Mouse (Mus musculus) liver, postnatal 0 days (tissue): ENCODE measurements around the gene B3gnt9.

Experiments
- CTCF ChIP-seq: sonication (generic); IDR thresholded peaks from 2 replicates; pipeline ENCODE4 v1.5.1; 2016; ENCODE audit warnings: antibody characterized with exemption, low read depth
- EP300 ChIP-seq: IDR thresholded peaks from 2 replicates; pipeline ENCODE4 v1.6.1; 2016; ENCODE audit warnings: antibody characterized with exemption, low read depth, mild to moderate bottlenecking

DNA sequence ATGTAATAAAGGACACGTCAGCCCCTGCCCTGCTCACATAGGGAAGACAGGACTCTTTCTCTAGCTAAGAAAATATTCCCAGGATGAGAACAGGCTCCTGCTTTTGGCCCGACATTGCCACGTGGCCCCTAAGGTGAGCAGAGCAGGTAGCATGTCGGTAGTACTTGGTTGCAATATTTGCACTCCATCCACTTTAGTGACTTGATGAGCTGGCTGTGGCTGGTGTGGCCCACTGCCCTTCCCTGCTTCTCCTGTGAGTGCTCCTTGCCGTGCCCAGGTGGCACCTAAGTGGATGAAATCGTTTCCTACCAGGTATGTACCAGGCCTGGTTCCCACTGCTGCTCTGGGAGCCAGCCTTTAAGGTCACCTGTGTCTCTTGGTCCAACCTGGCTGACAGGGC lies 3.0 kb downstream of the B3gnt9 start:
- TF ChIP-seq CTCF, result no peak
- no peak for TF ChIP-seq EP300
